Mouse (Mus musculus) erythroblast, embryonic 14.5 days (primary cell): ENCODE data around the gene Gm15097. TPM values are rescaled to one million over a fixed set of nuclear protein-coding genes. Genes with fewer than 3 reads are reported as not detected.
"Not testable (repeated sequence)": the region's sequence is repeated elsewhere in the genome, so short reads cannot be mapped to it uniquely, and the experiment has no call there.

Source experiments
- H3K27me3 ChIP-seq: 2 replicates; pipeline ENCODE4 v1.6.1; 2012; ENCODE audit warnings: inconsistent platforms; ENCODE audit not compliant: control insufficient read depth
- H3K36me3 ChIP-seq: 2 replicates; pipeline ENCODE4 v1.6.1; 2012; ENCODE audit warnings: mild to moderate bottlenecking, inconsistent platforms; ENCODE audit not compliant: control insufficient read depth
- H3K4me1 ChIP-seq: 2 replicates; pipeline ENCODE4 v1.6.1; 2012; ENCODE audit warnings: inconsistent platforms; ENCODE audit not compliant: control insufficient read depth
- H3K4me3 ChIP-seq: replicated peaks from 2 replicates; pipeline ENCODE3; 2012; ENCODE audit warnings: moderate library complexity, mild to moderate bottlenecking, inconsistent platforms
- H3K9me3 ChIP-seq: 2 replicates; pipeline ENCODE4 v1.6.1; 2012; ENCODE audit warnings: low read length, inconsistent platforms, mixed read lengths; ENCODE audit not compliant: control insufficient read depth
- polyA plus RNA-seq: library from polyadenylated mRNA; stranded (reverse); fragments of >175 nt; gene quantifications from 2 replicates; pipeline ENCODE4 v1.2.3, GENCODE M21; 2012

Gm15097 gene
- not detected in 2 replicates for polyA plus RNA-seq

DNA sequence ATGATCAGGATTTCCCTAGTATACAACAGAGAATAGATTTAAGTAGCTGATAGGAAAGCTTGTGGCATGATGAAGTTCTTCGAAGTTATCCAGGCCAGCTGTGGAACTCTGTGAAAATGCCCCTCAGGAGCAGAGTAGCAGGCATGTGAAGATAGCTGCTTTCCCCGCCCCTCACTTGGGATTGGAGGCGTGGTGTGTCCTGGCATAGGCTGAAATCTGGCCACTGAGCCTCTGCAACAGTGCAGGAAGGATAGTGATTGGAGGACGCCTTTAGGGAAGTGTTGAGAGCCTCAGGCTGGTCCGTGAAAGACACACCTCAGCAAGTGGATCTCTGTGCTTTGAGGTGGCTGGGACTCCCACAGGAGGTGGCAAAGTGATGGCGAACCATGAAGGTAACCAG is at the start of gene Gm15097:
Gm15097 (plus strand) TSS at position 301 of the 400 bp plus-strand sequence.
- not testable (repeated sequence) for H3K27me3 ChIP-seq, H3K4me3 ChIP-seq

DNA sequence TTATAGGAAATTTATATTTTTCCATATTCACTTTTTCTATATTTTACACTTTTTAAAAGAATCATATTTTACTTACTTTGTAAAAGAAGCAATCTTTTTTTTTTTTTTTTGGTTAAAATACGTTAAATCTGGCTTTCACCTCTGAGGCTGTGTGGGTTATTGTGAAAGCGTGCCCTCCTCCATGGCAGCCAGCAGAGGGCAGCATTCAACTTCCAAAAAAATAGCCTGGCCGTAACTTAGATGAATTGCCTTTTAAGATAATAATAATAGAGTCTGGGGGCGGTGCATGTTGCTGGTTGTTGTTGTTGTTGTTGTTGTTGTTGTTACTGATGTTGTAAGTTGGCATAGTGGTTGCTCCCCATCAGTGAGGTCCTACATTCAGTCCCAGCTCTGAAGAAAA is 21.4 kb upstream of the Gm15097 start:
- not testable (repeated sequence) for H3K9me3 ChIP-seq, H3K36me3 ChIP-seq, H3K27me3 ChIP-seq, H3K4me3 ChIP-seq, H3K4me1 ChIP-seq

More for the DNA sequence above, at the start of gene Gm15097:
- not testable (repeated sequence) for H3K36me3 ChIP-seq, H3K9me3 ChIP-seq, H3K4me1 ChIP-seq

DNA sequence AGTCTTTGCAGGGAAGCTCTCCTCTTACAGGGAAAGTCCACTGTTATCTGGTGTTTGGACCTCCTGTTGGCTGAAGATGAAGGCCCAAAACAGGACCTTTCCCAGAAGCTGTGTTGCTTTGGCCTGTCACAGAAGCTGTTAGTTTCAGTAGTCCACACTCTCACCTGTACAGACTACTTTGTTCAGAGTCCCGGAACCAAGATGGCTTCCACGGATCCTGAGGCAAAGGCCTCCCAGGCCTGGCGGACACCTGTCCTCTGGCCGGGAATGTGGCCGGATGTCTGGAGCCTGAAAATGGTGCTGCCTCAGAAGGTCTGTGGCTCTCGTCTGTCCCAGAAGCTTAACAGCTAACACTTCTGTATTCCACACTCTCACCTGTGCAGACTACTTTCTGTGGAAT is 26.9 kb downstream of the Gm15097 start:
- H3K4me3 ChIP-seq, H3K4me1 ChIP-seq, H3K9me3 ChIP-seq, H3K27me3 ChIP-seq, H3K36me3 ChIP-seq: not testable (repeated sequence)

Other genes with a start within 250 kb of the Gm15097 start
- gene Gm10439, start 189.9 kb upstream of the Gm15097 start, polyA plus RNA-seq, result not detected in 2 replicates
- not detected in 2 replicates for gene Gm15091, start 157.2 kb downstream of the Gm15097 start, polyA plus RNA-seq